7 mouse cellular contexts compared by ENCODE assay signal in genomic region chr7:67228891-67229602, GRCm38 (mm10). TPM values are rescaled to one million over a fixed set of nuclear protein-coding genes. Genes with fewer than 3 reads are reported as not detected.
DNase-seq lines count a peak whose midpoint lies in the region; ATAC-seq and TF ChIP-seq lines count a peak whose summit lies in the region.

No protein-coding gene starts in this region.

- TF ChIP-seq CTCF in thymus, adult 2 months (IDR thresholded peaks at IDR 0.05; ENCODE audit: borderline replicate concordance, control insufficient read depth, extremely low read depth, insufficient read depth, low read length, poor library complexity) = peak; percentile 80; the same call in 1 of the 2 replicates
- peak; percentile 83 for TF ChIP-seq CTCF in intestine, postnatal 0 days (IDR thresholded peaks at IDR 0.05; ENCODE audit: low read depth)

- H3K36me3 ChIP-seq in thymus, adult 2 months (ENCODE audit: control insufficient read depth, insufficient read depth, low read length) = peaks cover 18% of the 10 kb centered on the region
- H3K36me3 ChIP-seq in forebrain, embryonic 14.5 days (ENCODE audit: control insufficient read depth, insufficient read depth, low read length) = peaks cover 31% of the 10 kb centered on the region; the same call in 1 of the 2 replicates
- H3K36me3 ChIP-seq in intestine, postnatal 0 days (ENCODE audit: control insufficient read depth, insufficient read depth) = peaks cover 30% of the 10 kb centered on the region

- peak; percentile 51 for DNase-seq in thymus, adult 2 months
- DNase-seq in thymus, adult 18-20 months = no peak
- DNase-seq in adrenal gland, postnatal 36 days = peak; percentile 63 to 77
- DNase-seq in forebrain, embryonic 14.5 days (ENCODE audit: low spot score) = peak; percentile 43
- DNase-seq in testis, postnatal 10 days (ENCODE audit: low spot score) = peak; percentile 83

- no peak overlapping the region for H3K4me3 ChIP-seq in thymus, adult 2 months (ENCODE audit: control insufficient read depth, insufficient read depth, low read length)
- H3K4me3 ChIP-seq in forebrain, embryonic 14.5 days (ENCODE audit: low read depth, low read length) = no peak overlapping the region
- H3K4me3 ChIP-seq in intestine, postnatal 0 days (ENCODE audit: low read depth, low read length) = no peak overlapping the region

- no peaks in the 10 kb centered on the region for H3K9me3 ChIP-seq in forebrain, embryonic 14.5 days (replicated peaks; ENCODE audit: control insufficient read depth, low read length)
- no peaks in the 10 kb centered on the region for H3K9me3 ChIP-seq in intestine, postnatal 0 days (ENCODE audit: control insufficient read depth)

- no peak for TF ChIP-seq POLR2A in thymus, adult 2 months (IDR thresholded peaks at IDR 0.05; ENCODE audit: control insufficient read depth, extremely low read depth, insufficient read depth, low read length, poor library complexity)

- no peak overlapping the region for H3K27ac ChIP-seq in thymus, adult 2 months (ENCODE audit: control insufficient read depth, insufficient read depth, low read length)
- H3K27ac ChIP-seq in forebrain, embryonic 14.5 days (ENCODE audit: low read depth, low read length) = peak overlapping the region; percentile 21; the same call in 1 of the 2 replicates
- H3K27ac ChIP-seq in intestine, postnatal 0 days (ENCODE audit: low read depth, low read length) = no peak overlapping the region

- H3K27me3 ChIP-seq in thymus, adult 2 months (ENCODE audit: control insufficient read depth, insufficient read depth, low read length) = no peaks in the 10 kb centered on the region
- H3K27me3 ChIP-seq in forebrain, embryonic 14.5 days (replicated peaks; ENCODE audit: control insufficient read depth, insufficient read depth, low read length) = no peaks in the 10 kb centered on the region
- H3K27me3 ChIP-seq in intestine, postnatal 0 days (replicated peaks; ENCODE audit: control insufficient read depth, insufficient read depth, low read length) = no peaks in the 10 kb centered on the region

- peak; percentile 67 for ATAC-seq in forebrain, embryonic 14.5 days
- ATAC-seq in intestine, postnatal 0 days = peak; percentile 55; the same call in 1 of the 2 replicates
- peak; percentile 86 for ATAC-seq in megakaryocyte-erythroid progenitor cell, adult 5-6 weeks (replicated peaks; ENCODE audit: low FRiP score, low TSS enrichment, poor library complexity, severe bottlenecking)

- H3K9ac ChIP-seq in forebrain, embryonic 14.5 days (ENCODE audit: low read length) = no peak overlapping the region
- no peak overlapping the region for H3K9ac ChIP-seq in intestine, postnatal 0 days (ENCODE audit: low read depth, low read length)

- WGBS in thymus, adult 2 months = 88% methylated on average over 5 of the region's 5 CpGs
- 78% methylated on average over 5 of the region's 5 CpGs for WGBS in forebrain, embryonic 14.5 days
- 77% methylated on average over 5 of the region's 5 CpGs for WGBS in intestine, postnatal 0 days

- H3K4me1 ChIP-seq in thymus, adult 2 months (replicated peaks; ENCODE audit: control insufficient read depth, insufficient read depth, low read length) = no peaks in the 10 kb centered on the region
- H3K4me1 ChIP-seq in forebrain, embryonic 14.5 days (ENCODE audit: control insufficient read depth, insufficient read depth, low read length) = 0 out of 2 replicates have a peak, but pooled peaks cover 3% of the 10 kb centered on the region
- H3K4me1 ChIP-seq in intestine, postnatal 0 days (replicated peaks; ENCODE audit: control insufficient read depth, insufficient read depth, low read length) = no peaks in the 10 kb centered on the region

- no peak overlapping the region for H3K4me2 ChIP-seq in forebrain, embryonic 14.5 days (ENCODE audit: low read length)
- no peak overlapping the region for H3K4me2 ChIP-seq in intestine, postnatal 0 days (replicated peaks; ENCODE audit: low read depth)

RNA-seq across cellular contexts. Expression of gene Lysmd4, which starts 6.7 kb away (rescaled TPM):
- polyA plus RNA-seq in thymus, adult 2 months (2012; rRNA removed) = 9.3 and 10.3 TPM in 2 replicates
- 10 to 100 TPM in 1 of 2 experiments, 1 to 10 TPM in 1; 9.0 to 10.4 TPM for total RNA-seq in adrenal gland, postnatal 36 days (2021)
- 26.6 and 26.9 TPM in 2 replicates for polyA plus RNA-seq in forebrain, embryonic 14.5 days (2014; fragmentation: Nextera tagmentation; extraction: Ambion mirVana)
- 9.3 and 9.6 TPM in 2 replicates for polyA plus RNA-seq in intestine, postnatal 0 days (2015; fragmentation: Nextera tagmentation; extraction: Ambion mirVana)
- 4.8 TPM in 2 replicates for total RNA-seq in megakaryocyte-erythroid progenitor cell, adult 5-6 weeks (2014; fragmentation: Nextera tagmentation)
- total RNA-seq in megakaryocyte-erythroid progenitor cell, adult 5-6 weeks (2017) = 1.7 and 4.3 TPM in 2 replicates

Comparison
In these comparisons a context has a peak if more than half of its experiments do, and no peak if none do; other contexts are left out.
1. DNase-seq: peak in thymus, adult 2 months (single experiment), adrenal gland, postnatal 36 days (2 of 2), forebrain, embryonic 14.5 days (single experiment) and testis, postnatal 10 days (single experiment); none in thymus, adult 18-20 months (0 of 2).
2. Peak in every context shown above with its lines, with median percentiles within 50 percentile points of each other: ATAC-seq.